Mouse (Mus musculus): ENCODE data around the gene Rab3b. TPM values are rescaled to one million over a fixed set of nuclear protein-coding genes. Genes with fewer than 3 reads are reported as not detected.
"Not testable (repeated sequence)": the region's sequence is repeated elsewhere in the genome, so short reads cannot be mapped to it uniquely, and the experiment has no call there.

Gene Rab3b
- total RNA-seq, 2 experiments from 2014 or later: 0.34 to 0.73 TPM

- intact Hi-C loops (cut with DNase I): no loop called here
These were observed 962 bp upstream of the Rab3b start for GRCm38 (mm10) chr4:108877901-108878300.

GRCm38 (mm10) chr4:108883815-108884214 lies 5.0 kb downstream of the Rab3b start:
- intact Hi-C loops (cut with DNase I): no loop called here
- no peak for DNase-seq (ENCODE audit: low spot score)

More at GRCm38 (mm10) chr4:108877901-108878300, 962 bp upstream of the Rab3b start:
- DNase-seq (ENCODE audit: low spot score): no peak

GRCm38 (mm10) chr4:108887456-108887855 lies 8.6 kb downstream of the Rab3b start:
- no peak for DNase-seq (ENCODE audit: low spot score)
- intact Hi-C loops (cut with DNase I): no loop called here

GRCm38 (mm10) chr4:108890876-108891275 lies 12.0 kb downstream of the Rab3b start:
- intact Hi-C loops (cut with DNase I): no loop called here

DNA sequence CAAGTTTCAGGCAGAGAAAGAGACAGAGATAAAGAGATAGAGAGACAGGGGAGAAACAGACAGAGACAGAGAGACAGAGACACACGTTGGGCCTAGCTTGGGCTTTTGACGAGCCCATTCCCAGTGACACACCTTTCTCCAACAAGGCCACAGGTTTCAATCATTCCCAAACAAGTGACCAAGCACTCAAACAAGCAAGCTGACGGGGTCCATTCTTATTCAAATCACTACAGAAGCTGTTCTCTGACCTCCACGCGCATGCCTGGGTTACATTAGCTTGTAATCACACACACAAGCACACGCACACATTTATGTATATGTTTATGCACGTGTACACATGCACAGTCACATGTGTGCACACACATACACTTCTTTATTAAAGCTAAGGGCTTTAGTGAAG lies 21.6 kb downstream of the Rab3b start:
- DNase-seq (ENCODE audit: low spot score): no peak
- intact Hi-C loops (cut with DNase I): no loop called here

More at GRCm38 (mm10) chr4:108890876-108891275, 12.0 kb downstream of the Rab3b start:
- no peak for DNase-seq (ENCODE audit: low spot score)

- DNase-seq (ENCODE audit: low spot score): no peak
- intact Hi-C loops (cut with DNase I): no loop called here
These were observed 24.0 kb downstream of the Rab3b start for GRCm38 (mm10) chr4:108902886-108903285.

DNA sequence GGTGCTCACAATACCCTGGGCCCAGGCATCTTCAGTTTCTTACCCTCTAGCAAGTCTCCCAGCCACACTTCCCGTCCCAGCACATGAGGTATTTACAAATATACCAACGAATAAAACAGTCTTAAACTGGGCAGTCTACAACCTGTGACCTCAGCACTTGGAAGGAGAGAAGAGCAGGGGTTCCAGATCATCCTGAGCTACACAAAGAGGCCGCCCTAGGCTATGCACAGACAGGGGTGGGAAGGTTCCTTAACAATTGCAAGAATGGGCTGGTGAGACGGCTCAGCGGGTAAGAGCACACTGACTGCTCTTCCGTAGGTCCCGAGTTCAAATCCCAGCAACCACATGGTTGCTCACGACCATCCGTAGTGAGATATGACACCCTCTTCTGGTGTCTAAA lies 24.5 kb downstream of the Rab3b start:
- DNase-seq (ENCODE audit: low spot score): no peak
- intact Hi-C loops (cut with DNase I): no loop called here

DNA sequence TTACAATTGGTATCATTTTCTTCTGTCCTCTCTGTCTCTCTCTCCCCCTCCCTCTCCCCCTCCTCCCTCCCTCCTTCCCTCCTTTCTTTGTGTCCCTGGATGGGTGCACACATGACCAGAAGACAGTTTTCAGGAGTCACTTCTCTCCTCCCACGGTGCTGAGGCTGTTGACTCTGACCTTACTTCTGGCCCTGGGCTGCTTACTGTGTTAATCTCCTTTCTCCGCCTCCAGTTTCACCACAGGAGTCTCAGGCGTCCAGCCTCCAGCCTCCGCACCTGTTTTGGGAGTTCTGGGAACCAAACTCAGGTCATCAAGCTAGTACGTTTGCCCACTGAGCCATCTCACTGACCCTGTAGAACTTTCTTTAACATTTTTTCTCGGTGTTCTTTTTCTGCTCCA lies 25.2 kb downstream of the Rab3b start:
- intact Hi-C loops (cut with DNase I): no loop called here
- DNase-seq (ENCODE audit: low spot score): no peak

DNA sequence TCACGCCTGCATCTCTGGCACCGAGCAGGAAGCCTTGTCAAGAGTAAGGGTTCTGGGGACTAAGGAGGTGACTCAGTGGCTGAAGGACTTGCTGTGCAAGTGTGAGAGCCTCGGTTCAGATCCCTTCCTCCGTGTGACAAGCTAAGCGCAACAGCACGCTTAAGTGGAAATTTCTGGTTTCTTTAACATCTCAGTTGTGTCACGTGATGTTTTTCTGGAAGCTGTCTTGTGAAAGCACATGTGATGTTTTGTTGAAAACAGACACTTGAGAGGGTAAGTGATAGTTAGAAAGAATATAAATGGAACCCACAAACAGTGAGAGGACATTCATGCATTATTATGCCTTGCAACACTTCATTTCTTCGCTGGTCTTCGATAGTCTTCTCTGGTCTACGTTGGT lies 25.9 kb downstream of the Rab3b start:
- DNase-seq (ENCODE audit: low spot score): no peak
- intact Hi-C loops (cut with DNase I): no loop called here

DNA sequence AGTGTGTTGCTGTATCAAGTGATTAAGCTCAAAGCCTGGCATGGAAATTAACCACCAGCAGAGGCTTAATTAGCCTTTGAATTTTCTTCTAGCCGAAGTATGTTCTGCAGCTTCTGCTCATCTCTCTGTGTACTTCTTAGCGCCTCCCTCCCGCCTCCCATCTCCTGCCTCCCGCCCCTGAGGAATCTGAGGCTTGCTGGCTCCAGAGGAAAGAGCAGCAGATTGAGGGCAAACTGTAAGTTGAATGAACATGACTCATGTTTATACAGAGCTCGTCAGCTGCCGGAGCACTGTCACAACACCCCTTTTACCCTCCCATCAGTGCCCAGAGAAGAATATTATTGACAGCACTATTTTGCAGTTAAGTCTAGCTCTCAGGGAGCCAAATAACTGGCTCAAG lies 27.0 kb downstream of the Rab3b start:
- intact Hi-C loops (cut with DNase I): no loop called here
- DNase-seq (ENCODE audit: low spot score): no peak

DNA sequence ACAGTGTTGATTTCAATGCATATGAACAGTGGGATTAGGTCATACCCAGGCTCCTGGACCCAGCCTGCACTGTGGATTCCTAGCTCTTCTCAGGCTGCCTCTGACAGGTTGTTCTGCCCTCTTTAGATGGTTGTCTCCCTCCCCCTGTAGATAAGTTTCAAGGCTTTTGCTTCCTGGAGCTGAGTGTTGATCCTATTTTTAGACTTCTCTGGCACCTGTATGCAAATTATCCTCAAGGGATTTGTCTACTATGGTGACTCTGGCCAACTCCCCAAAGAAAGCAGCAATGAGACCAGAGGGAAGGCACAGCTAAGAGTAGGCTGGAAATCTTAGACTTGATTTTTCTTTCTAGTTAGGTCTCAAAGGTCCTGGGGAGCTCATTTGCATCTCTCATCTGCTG lies 28.6 kb downstream of the Rab3b start:
- no peak for DNase-seq (ENCODE audit: low spot score)
- intact Hi-C loops (cut with DNase I): no loop called here

- intact Hi-C loops (cut with DNase I): no loop called here
- no peak for DNase-seq (ENCODE audit: low spot score)
These were observed 31.1 kb downstream of the Rab3b start for GRCm38 (mm10) chr4:108909872-108910425.

DNA sequence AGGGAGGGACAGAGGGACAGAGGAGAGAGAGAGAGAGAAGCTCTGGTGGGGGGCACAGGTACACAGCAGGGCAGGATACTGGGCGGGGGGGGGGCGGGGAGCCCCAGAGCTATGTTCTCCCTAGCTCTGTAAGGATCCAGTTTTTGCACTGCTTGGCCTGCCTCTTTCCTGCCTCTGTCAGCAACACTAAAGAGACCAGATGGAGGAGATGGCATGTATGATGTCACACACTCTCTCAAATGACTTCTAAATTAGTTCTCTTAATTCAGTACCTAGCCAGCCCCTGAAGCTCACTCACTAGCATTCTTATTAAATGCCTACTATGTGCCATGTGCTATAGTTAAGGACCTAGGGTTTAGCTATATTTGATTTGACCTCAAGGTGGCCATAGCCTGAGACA lies 33.0 kb downstream of the Rab3b start:
- no peak for DNase-seq (ENCODE audit: low spot score)
- intact Hi-C loops (cut with DNase I): no loop called here

DNA sequence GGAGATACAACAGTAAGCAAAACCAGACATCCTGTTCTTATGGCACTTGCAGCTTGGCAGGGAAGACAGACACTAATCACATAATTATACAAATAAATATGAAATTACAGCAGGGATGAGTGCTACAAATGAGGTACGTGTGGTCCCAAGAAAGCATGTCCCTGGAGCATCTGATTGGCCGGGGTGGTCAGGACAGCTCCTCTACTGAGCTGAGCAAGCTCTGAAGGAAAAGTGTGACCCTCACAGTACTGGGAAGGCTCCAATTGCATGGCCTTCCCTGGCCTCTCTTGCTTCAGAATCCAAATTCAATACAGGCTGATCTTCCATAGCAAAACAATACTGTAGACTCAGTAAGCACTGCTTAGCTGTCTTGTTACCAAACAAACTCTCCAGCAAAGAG lies 34.3 kb downstream of the Rab3b start:
- intact Hi-C loops (cut with DNase I): no loop called here
- DNase-seq (ENCODE audit: low spot score): no peak

DNA sequence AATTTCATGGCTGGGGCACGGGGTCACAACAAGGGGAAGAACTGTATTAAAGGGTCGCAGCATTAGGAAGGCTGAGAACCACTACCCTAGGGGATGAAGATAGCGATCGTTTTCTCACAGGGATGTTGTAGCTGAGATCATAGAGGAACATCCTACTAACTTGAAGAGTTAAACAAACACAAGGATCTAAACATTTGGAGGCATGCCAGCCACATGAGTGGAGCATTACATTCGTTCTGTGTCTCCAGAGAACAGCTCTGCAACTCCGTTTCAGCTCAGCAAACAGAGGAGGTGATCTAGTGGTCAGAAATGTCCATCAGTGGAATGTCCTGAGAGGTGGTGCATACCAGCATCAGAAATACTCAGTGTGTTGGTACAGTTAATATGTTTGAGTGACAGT lies 35.5 kb downstream of the Rab3b start:
- intact Hi-C loops (cut with DNase I): no loop called here
- no peak for DNase-seq (ENCODE audit: low spot score)

DNA sequence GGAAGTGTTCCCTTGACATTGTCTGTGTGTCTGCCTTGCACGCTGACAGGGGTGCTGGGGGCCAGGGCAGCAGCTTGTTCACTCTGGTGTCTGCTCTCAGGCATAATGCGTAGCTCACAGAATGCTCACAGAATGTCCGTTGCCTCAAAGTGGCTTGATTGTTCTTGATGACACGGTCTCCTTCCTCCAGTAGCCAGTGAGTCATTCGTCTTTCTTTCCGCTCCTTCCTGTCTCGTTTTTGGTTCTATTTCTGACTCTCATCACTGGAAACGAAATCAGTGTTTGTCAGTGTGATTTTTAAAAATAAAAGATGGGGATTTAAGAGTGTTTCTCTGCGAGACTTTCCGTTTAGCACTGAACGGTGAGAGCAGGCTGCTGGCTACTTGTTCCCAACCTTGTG lies 36.2 kb downstream of the Rab3b start:
- DNase-seq (ENCODE audit: low spot score): no peak
- intact Hi-C loops (cut with DNase I): no loop called here

DNA sequence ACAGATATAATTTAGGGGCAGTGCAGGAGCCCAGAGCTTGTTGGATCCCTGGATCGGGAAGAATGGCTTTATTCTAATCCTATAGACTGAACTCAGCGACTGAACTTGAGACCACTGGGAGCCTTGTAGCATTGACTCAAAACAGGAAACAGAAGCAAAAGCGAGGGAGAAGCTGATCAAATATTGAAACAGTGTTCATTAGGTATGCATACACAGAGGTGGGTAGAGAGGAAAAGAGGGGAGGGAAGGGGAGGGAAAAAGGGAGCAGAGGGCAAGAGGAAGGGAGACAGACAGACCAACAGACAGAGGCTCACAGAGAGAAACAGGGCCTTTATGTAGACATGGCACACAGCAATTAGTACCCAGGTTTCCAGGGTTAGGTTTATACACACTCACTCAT lies 38.8 kb downstream of the Rab3b start:
- DNase-seq (ENCODE audit: low spot score): no peak
- intact Hi-C loops (cut with DNase I): no loop called here

- intact Hi-C loops (cut with DNase I); DNase-seq (ENCODE audit: low spot score): not testable (repeated sequence)
These were observed 49.1 kb downstream of the Rab3b start for GRCm38 (mm10) chr4:108927945-108928344.

- intact Hi-C loops (cut with DNase I): no loop called here
- no peak for DNase-seq (ENCODE audit: low spot score)
These were observed 54.3 kb downstream of the Rab3b start for GRCm38 (mm10) chr4:108933163-108933562.

GRCm38 (mm10) chr4:108934856-108935255 lies 56.0 kb downstream of the Rab3b start:
- intact Hi-C loops (cut with DNase I): no loop called here
- no peak for DNase-seq (ENCODE audit: low spot score)

- DNase-seq (ENCODE audit: low spot score): no peak
- intact Hi-C loops (cut with DNase I): no loop called here
These were observed 59.2 kb downstream of the Rab3b start for GRCm38 (mm10) chr4:108937848-108938771.
